Mouse (Mus musculus) forebrain, embryonic 15.5 days (tissue): ENCODE measurements around the gene Slit3. TPM values are rescaled to one million over a fixed set of nuclear protein-coding genes. Genes with fewer than 3 reads are reported as not detected.

Experiments used
- ATAC-seq: fragments of 200-750 bp; cut with Nextera tagmentation; replicated peaks from 2 replicates; pipeline ENCODE4 v1.8.0; 2017; ENCODE audit warnings: mild to moderate bottlenecking, moderate TSS enrichment, moderate library complexity
- H3K27ac ChIP-seq: fragments of 300-500 bp; sonication (generic); replicated peaks from 2 replicates; pipeline ENCODE4 v1.5.1; 2015; ENCODE audit warnings: mild to moderate bottlenecking, inconsistent platforms
- H3K27me3 ChIP-seq: fragments of 300-500 bp; sonication (generic); 2 replicates; pipeline ENCODE4 v1.6.1; 2015; ENCODE audit warnings: inconsistent platforms
- H3K36me3 ChIP-seq: fragments of 300-500 bp; sonication (generic); 2 replicates; pipeline ENCODE4 v1.6.1; 2015; ENCODE audit warnings: mild to moderate bottlenecking, inconsistent platforms
- H3K4me1 ChIP-seq: fragments of 300-500 bp; sonication (generic); 2 replicates; pipeline ENCODE4 v1.6.1; 2015; ENCODE audit warnings: inconsistent platforms
- H3K4me2 ChIP-seq: fragments of 300-500 bp; sonication (generic); replicated peaks from 2 replicates; pipeline ENCODE4 v1.6.1; 2015; ENCODE audit warnings: mild to moderate bottlenecking, inconsistent platforms
- H3K4me3 ChIP-seq: fragments of 300-500 bp; sonication (generic); 2 replicates; pipeline ENCODE4 v1.5.1; 2015; ENCODE audit warnings: mild to moderate bottlenecking, inconsistent platforms
- H3K9ac ChIP-seq: fragments of 300-500 bp; sonication (generic); replicated peaks from 2 replicates; pipeline ENCODE4 v1.6.1; 2015; ENCODE audit warnings: mild to moderate bottlenecking, inconsistent platforms
- H3K9me3 ChIP-seq: fragments of 300-500 bp; sonication (generic); 2 replicates; pipeline ENCODE4 v1.6.1; 2016; ENCODE audit warnings: inconsistent platforms
- WGBS: fragments of 180-500 bp; shearing (Covaris S2); methylation state at CpG from one replicate; pipeline ENCODE4 v1.1.7; 2015; ENCODE audit warnings: mixed read lengths; 5-methylcytosine and 5-hydroxymethylcytosine counted together
- polyA plus RNA-seq: library from polyadenylated mRNA; unstranded; fragments of >200 nt; fragmentation: Nextera tagmentation; extraction: Ambion mirVana; gene quantifications from 2 replicates; pipeline ENCODE4 v1.2.1, GENCODE M21; 2015

The Slit3 gene
- polyA plus RNA-seq, 1 experiment from 2014 or later: 6.4 TPM

GRCm38 (mm10) chr11:35598732-35599131 lies 477.7 kb downstream of the Slit3 start:
- WGBS: 31% methylated on average over 7 of the region's 7 CpGs
- no peak overlapping the region for H3K4me3 ChIP-seq
- no peak overlapping the region for H3K4me2 ChIP-seq
- H3K9ac ChIP-seq: no peak overlapping the region
- H3K4me1 ChIP-seq: peaks cover 7% of the 10 kb centered on the region; the same call in 1 of the 2 replicates
- H3K36me3 ChIP-seq: no peaks in the 10 kb centered on the region
- H3K27ac ChIP-seq: no peak overlapping the region
- peaks cover 3% of the 10 kb centered on the region for H3K27me3 ChIP-seq
- no peak for ATAC-seq
- no peaks in the 10 kb centered on the region for H3K9me3 ChIP-seq

GRCm38 (mm10) chr11:35601652-35602240 lies 480.7 kb downstream of the Slit3 start:
- 63% methylated on average over 10 of the region's 10 CpGs for WGBS
- no peak overlapping the region for H3K27ac ChIP-seq
- no peaks in the 10 kb centered on the region for H3K36me3 ChIP-seq
- H3K4me2 ChIP-seq: no peak overlapping the region
- 0 out of 2 replicates have a peak, but pooled peaks cover 2% of the 10 kb centered on the region for H3K4me1 ChIP-seq
- H3K4me3 ChIP-seq: no peak overlapping the region
- peak; percentile 70 for ATAC-seq
- no peaks in the 10 kb centered on the region for H3K27me3 ChIP-seq
- H3K9me3 ChIP-seq: no peaks in the 10 kb centered on the region
- no peak overlapping the region for H3K9ac ChIP-seq

- 0 out of 2 replicates have a peak, but pooled peaks cover 2% of the 10 kb centered on the region for H3K4me1 ChIP-seq
- no peaks in the 10 kb centered on the region for H3K27me3 ChIP-seq
- no peaks in the 10 kb centered on the region for H3K9me3 ChIP-seq
- no peak overlapping the region for H3K9ac ChIP-seq
- H3K4me3 ChIP-seq: no peak overlapping the region
- no peak overlapping the region for H3K4me2 ChIP-seq
- H3K27ac ChIP-seq: no peak overlapping the region
- H3K36me3 ChIP-seq: no peaks in the 10 kb centered on the region
- WGBS: 85% methylated on average over 10 of the region's 10 CpGs
- no peak for ATAC-seq
Measured at GRCm38 (mm10) chr11:35602586-35602985, 481.6 kb downstream of the Slit3 start.

GRCm38 (mm10) chr11:35603946-35604345 lies 482.9 kb downstream of the Slit3 start:
- no peak for ATAC-seq
- H3K27ac ChIP-seq: no peak overlapping the region
- WGBS: 69% methylated on average over 6 of the region's 6 CpGs
- no peaks in the 10 kb centered on the region for H3K36me3 ChIP-seq
- no peak overlapping the region for H3K9ac ChIP-seq
- no peaks in the 10 kb centered on the region for H3K9me3 ChIP-seq
- no peak overlapping the region for H3K4me3 ChIP-seq
- no peak overlapping the region for H3K4me2 ChIP-seq
- 0 out of 2 replicates have a peak, but pooled peaks cover 2% of the 10 kb centered on the region for H3K4me1 ChIP-seq
- H3K27me3 ChIP-seq: no peaks in the 10 kb centered on the region

- Histone ChIP-seq H3K4me3 (no peak overlapping the region), H3K27me3 (no peaks in the 10 kb centered on the region; the same call in 1 of the 2 replicates), H3K27ac (no peak overlapping the region), H3K36me3 (no peaks in the 10 kb centered on the region), H3K4me1 (0 out of 2 replicates have a peak, but pooled peaks cover 2% of the 10 kb centered on the region), H3K4me2 (no peak overlapping the region), H3K9me3 (no peaks in the 10 kb centered on the region), H3K9ac (no peak overlapping the region)
- WGBS: 81% methylated on average over 18 of the region's 18 CpGs
- no peak for ATAC-seq
Measured at GRCm38 (mm10) chr11:35604848-35605790, 484.1 kb downstream of the Slit3 start.

GRCm38 (mm10) chr11:35607191-35607590 lies 486.2 kb downstream of the Slit3 start:
- no peak overlapping the region for H3K27ac ChIP-seq
- WGBS: 66% methylated on average over 4 of the region's 4 CpGs
- H3K4me1 ChIP-seq: 0 out of 2 replicates have a peak, but pooled peaks cover 2% of the 10 kb centered on the region
- H3K36me3 ChIP-seq: no peaks in the 10 kb centered on the region
- no peaks in the 10 kb centered on the region; the same call in 1 of the 2 replicates for H3K27me3 ChIP-seq
- H3K4me3 ChIP-seq: no peak overlapping the region
- no peaks in the 10 kb centered on the region for H3K9me3 ChIP-seq
- no peak overlapping the region for H3K4me2 ChIP-seq
- H3K9ac ChIP-seq: no peak overlapping the region
- ATAC-seq: no peak

- H3K4me3 ChIP-seq: no peak overlapping the region
- no peak overlapping the region for H3K27ac ChIP-seq
- 72% methylated on average over 5 of the region's 5 CpGs for WGBS
- no peaks in the 10 kb centered on the region for H3K9me3 ChIP-seq
- H3K9ac ChIP-seq: no peak overlapping the region
- no peak for ATAC-seq
- no peak overlapping the region for H3K4me2 ChIP-seq
- H3K36me3 ChIP-seq: no peaks in the 10 kb centered on the region
- peaks cover 8% of the 10 kb centered on the region; the same call in 1 of the 2 replicates for H3K27me3 ChIP-seq
- no peaks in the 10 kb centered on the region for H3K4me1 ChIP-seq
Measured at GRCm38 (mm10) chr11:35608794-35609193, 487.8 kb downstream of the Slit3 start.

GRCm38 (mm10) chr11:35612262-35612896 lies 491.4 kb downstream of the Slit3 start:
- no peak for ATAC-seq

GRCm38 (mm10) chr11:35614530-35614929 lies 493.5 kb downstream of the Slit3 start:
- no peaks in the 10 kb centered on the region for H3K9me3 ChIP-seq
- no peak overlapping the region for H3K9ac ChIP-seq
- H3K4me2 ChIP-seq: no peak overlapping the region
- ATAC-seq: no peak
- no peak overlapping the region for H3K4me3 ChIP-seq
- H3K4me1 ChIP-seq: no peaks in the 10 kb centered on the region
- no peak overlapping the region for H3K27ac ChIP-seq
- H3K27me3 ChIP-seq: peaks cover 8% of the 10 kb centered on the region; the same call in 1 of the 2 replicates
- H3K36me3 ChIP-seq: no peaks in the 10 kb centered on the region
- 24% methylated on average over 3 of the region's 3 CpGs for WGBS

More at GRCm38 (mm10) chr11:35612262-35612896, 491.4 kb downstream of the Slit3 start:
- Histone ChIP-seq H3K9me3 (no peaks in the 10 kb centered on the region), H3K4me1 (no peaks in the 10 kb centered on the region), H3K4me2 (no peak overlapping the region), H3K9ac (no peak overlapping the region), H3K27ac (no peak overlapping the region), H3K27me3 (peaks cover 8% of the 10 kb centered on the region; the same call in 1 of the 2 replicates), H3K4me3 (no peak overlapping the region), H3K36me3 (no peaks in the 10 kb centered on the region)
- 34% methylated on average over 13 of the region's 13 CpGs for WGBS

GRCm38 (mm10) chr11:35619421-35619820 lies 498.4 kb downstream of the Slit3 start:
- ATAC-seq: no peak
- 53% methylated on average over 14 of the region's 14 CpGs for WGBS
- Histone ChIP-seq H3K27me3 (no peaks in the 10 kb centered on the region), H3K4me2 (no peak overlapping the region), H3K27ac (no peak overlapping the region), H3K9ac (no peak overlapping the region), H3K4me1 (no peaks in the 10 kb centered on the region), H3K9me3 (no peaks in the 10 kb centered on the region), H3K36me3 (no peaks in the 10 kb centered on the region), H3K4me3 (no peak overlapping the region)

GRCm38 (mm10) chr11:35622736-35623135 lies 501.7 kb downstream of the Slit3 start:
- no peak for ATAC-seq
- Histone ChIP-seq H3K9me3 (no peaks in the 10 kb centered on the region), H3K9ac (no peak overlapping the region), H3K36me3 (no peaks in the 10 kb centered on the region), H3K4me2 (no peak overlapping the region), H3K27ac (no peak overlapping the region), H3K4me3 (no peak overlapping the region), H3K27me3 (no peaks in the 10 kb centered on the region), H3K4me1 (no peaks in the 10 kb centered on the region; the same call in 1 of the 2 replicates)
- 90% methylated on average over 3 of the region's 3 CpGs for WGBS
